Mouse (Mus musculus) left cerebral cortex, adult 9 months (tissue): ENCODE measurements around the gene Pmepa1.

ENCODE experiments used
- DNase-seq, 2 experiments: peaks; one replicate each; pipeline ENCODE4 v3.0.0; 2022; ENCODE audit warnings: low spot score in 2 of 2

Gene Pmepa1

DNA sequence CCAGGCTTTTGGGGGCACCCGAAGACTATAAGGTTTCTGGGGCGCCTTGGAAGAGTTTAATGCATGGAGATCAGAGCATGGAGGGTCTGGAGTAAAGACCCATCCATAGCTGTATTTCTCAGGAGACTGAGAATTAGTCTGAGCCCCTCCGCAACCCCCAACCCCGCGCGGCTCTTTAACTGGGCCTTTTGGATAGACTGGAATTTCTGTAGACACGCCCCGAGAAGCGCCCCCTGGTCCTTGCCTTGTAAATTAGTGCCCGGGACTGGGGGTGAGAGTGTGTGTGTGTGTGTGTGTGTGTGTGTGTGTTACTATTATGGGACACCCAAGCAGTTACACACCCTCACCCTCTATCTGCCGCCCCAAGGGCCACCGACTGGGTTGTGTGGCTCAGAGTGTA is 526 bp upstream of the Pmepa1 start:
- no peak for DNase-seq

DNA sequence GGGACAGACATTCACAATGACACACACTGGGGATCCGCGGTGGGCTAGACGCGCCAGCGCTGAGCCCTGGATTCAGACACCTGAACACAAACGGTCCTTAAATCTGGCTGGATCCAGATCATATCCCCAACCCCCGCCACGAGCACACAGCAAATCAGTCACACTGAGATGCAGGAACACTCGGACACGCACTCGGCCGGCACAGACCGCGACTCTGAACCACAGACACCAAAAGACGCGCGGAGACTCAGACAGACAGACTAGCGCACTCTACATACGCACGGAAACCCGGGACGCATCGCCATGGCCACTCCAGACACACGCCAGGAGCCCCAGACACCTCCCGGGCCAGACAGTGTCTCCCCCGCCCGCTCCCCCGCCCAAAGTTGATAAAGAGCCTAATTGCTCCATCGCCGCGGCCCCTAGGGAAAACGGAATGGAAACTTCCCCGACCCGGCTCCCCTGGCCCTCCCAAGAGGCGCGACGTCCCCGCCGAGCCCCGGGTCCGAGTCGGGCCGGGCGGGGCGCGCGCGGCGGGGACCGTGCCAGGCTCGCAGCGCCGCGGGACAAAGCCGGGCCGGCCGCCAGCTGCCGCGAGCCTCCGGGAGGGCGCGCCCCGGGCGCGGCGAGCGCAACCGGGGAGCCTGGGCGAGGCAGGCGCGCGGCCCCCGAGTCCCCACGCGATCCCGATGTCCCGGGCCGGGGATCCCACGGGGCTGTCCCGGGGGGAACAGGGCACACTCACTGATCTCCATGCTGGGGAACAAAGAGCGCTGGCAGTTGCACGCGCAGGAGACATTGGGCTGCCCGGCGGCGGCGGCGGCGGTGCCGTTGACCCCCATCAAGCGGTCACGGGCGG is 761 bp downstream of the Pmepa1 start:
- DNase-seq: peak in 1 of 2 experiments; percentile 43

- no peak for DNase-seq
These were observed 1.6 kb downstream of the Pmepa1 start for GRCm38 (mm10) chr2:173274428-173275342.

- no peak for DNase-seq
These were observed 2.4 kb downstream of the Pmepa1 start for GRCm38 (mm10) chr2:173273885-173274284.

DNA sequence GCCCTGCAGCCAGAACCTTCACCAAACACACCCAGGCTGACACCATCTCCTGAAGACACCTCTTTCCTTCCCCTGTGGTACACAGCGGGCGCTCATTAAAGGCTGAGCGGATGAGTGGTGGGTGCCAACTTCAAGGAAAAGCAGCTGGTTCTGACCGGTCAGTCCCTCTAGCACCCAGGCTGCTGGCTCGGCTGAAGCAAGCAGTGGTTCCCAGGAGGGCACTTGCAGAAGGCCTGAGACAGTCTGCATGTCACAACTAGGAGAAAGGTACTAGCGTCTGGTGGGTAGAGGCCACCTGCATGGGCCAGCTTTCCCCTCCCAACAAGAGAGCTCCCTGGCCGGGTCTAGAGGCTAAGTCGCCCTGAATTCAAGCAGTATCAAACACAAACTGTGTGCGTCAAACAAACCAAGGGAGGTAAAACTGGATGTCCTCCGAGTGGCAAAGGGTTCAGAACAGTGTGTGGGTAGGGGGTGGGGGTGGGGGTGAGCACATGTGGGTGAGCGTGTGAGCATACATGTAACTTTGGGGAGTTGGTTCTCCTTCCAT is 3.9 kb downstream of the Pmepa1 start:
- DNase-seq: no peak

- DNase-seq: no peak
These were observed 4.8 kb downstream of the Pmepa1 start for GRCm38 (mm10) chr2:173271541-173271940.

DNA sequence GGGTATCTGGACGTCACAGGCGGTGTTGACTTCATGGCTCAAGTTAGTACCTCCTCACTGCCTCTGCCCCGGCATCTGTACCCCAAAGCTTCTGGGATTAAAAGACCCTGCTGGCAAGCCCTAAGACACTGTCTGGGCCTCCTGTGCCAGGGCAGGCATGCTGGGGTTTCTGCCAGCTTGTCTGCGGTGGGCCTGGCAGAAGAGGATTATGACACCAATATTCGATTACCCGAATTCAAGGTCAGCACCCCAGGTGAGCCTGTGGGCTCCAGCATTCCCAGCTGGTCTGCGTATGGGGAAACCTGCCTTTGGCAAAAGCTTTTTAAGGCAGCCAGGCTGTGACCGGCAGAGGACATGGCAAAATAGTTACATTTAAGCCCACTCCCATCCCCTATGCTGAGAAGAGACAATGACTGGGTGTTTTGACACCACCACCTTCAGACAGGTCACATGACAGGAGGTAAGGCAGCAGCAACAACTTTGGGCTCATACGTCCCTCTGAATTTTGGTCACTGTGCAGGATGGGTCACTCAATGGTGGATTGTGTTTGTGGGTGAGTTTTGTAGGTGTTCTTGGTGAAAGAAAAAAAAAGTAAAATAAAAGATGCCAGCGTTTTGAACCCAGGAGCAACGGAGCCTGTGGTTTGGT is 5.6 kb downstream of the Pmepa1 start:
- no peak for DNase-seq

GRCm38 (mm10) chr2:173270196-173270595 is 6.1 kb downstream of the Pmepa1 start:
- no peak for DNase-seq

GRCm38 (mm10) chr2:173267562-173267961 is 8.8 kb downstream of the Pmepa1 start:
- no peak for DNase-seq

- DNase-seq: no peak
These were observed 9.8 kb downstream of the Pmepa1 start for GRCm38 (mm10) chr2:173266349-173267112.

GRCm38 (mm10) chr2:173265468-173266265 is 10.7 kb downstream of the Pmepa1 start:
- no peak for DNase-seq

DNA sequence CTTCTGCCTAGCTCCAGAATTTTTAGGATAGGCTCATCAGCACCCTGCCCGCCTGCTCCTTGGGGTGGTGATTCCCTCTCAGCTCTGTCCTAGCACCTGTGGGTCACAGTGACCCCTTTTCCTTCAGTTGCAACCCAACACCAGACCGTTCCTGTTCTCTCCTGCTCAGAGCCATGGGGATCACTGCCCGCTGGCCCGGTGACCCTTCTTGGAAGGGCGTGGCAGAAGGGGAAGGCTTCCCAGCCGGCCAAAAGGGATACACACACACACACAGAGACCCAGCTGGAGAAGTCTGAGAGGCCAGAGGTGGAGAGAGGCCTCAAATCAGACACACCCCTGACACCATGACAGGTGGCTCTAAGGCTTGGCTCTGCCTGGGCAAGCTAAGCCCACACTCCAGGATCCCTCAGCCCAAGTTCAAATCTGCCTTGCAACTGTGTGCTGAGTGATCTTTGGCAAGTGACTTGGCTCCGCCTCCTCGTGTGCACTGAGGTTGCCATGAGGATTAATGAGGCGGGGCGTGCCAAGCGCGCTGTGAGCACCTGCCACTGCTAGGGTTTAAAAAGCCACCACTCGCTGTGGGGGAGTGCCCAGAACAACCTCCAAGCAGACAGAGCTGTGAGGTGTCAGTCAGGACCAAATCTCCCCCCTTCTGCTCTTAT is 11.7 kb downstream of the Pmepa1 start:
- no peak for DNase-seq

- no peak for DNase-seq
These were observed 12.6 kb downstream of the Pmepa1 start for GRCm38 (mm10) chr2:173263636-173264330.

DNA sequence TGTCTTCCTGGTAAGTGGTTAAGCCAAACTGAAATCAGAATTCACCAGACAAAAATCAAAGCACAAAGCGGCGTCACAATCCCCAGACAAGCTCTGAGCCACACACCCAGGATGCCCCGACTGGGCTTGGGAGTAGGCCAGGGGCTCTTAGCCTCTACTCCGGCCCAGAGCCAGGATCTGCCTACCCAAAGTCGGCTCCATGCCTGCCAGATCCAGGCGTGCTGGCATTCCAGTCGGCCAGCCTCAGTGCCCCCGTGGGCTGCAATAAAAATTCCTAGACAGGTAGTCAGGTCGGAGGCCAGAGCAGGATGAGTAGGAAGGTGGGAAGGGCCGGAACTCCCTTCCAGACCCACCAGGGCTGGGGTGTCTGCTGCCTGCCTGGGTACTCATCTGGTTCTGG is 14.8 kb downstream of the Pmepa1 start:
- no peak for DNase-seq

DNA sequence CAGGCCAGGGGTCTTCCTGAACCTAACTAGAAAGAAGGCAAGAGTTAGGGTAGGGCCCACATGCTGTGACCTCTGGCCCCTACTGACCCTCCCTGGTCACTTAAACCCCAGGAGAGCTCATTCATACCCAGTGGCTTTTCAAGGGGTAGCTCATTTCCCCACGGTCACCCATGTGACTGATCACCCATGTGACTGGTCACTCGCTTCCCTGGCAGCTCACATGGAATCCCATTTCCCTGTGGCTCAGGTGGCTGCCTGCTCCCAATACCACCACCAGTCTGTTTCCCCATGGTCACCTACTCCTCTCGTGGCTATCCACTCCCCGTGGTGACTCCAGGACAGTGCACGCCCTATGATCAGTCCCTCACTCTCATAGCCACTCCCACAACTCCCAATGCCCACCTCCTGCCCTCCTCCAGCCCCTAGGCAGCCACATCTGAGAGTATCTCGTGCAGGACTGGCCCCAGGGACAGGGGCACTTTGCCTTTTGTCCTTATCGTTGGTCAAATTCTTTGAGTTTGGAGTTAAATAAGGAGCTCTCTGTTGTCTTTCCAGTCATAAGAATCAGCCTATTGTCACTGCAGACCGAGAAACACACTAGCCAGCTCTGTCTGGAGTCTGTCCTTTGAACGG is 17.8 kb downstream of the Pmepa1 start:
- no peak for DNase-seq

DNA sequence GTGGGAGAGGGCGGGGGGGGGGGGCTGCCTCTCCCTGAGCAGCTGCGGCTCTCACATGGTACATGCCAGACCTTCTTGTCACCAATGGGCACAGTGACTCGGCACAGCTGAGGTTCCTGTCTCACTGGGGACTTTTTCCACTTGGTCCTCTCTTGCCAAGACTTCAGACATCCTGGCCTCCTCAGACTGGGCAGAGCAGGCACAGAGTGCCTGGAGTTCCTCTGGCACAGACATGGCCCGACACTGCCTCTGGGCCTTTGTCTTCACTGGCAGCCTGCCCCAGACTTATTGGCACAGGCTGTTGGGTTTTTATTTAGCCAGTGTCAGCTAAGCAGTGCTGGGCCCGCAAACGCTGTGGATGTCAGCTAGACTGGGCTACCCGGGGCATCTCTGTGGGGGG is 18.7 kb downstream of the Pmepa1 start:
- peak in 1 of 2 experiments; percentile 80 for DNase-seq

- no peak for DNase-seq
These were observed 19.8 kb downstream of the Pmepa1 start for GRCm38 (mm10) chr2:173256552-173256949.

DNA sequence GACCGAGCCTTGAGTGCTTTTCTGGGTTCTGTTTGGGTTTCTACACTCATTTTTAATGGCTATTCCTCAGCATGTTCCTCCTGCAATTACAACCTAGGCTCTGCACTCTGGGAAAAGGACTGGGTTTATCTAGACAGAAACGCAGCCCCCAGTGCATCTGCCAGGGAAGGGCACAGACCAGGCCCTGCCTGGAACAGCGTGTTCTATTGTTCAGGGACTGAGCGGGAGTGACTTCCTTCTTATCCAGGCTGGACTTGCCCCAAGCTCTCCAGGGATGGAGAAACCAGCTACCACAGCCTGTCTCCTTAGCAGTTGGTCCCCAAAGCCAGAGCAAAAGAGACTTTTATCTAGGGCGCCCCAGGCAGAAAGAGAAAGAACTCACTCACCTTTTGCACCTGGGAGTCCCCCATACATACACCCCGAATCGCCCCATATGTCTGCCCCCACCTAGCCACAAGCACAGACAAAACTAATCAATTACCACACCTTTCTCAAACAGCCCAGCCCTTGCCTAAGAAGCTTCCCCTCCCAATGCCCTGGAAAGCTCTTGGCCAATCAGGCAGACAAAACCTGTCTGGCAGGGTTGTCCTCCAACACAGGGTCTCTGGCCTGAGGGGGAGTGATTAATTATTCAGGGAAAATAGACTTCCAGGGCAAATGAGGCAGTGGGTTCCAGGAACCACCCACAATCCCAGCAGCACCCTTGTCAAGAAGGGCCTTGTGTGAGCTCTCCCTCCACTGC is 20.4 kb downstream of the Pmepa1 start:
- no peak for DNase-seq
